Mouse (Mus musculus): ENCODE measurements at regions not wholly inside any gene's neighbourhood (a gene's known extent, or its start where the extent isn't known, plus 50 kb on each side); places are given as distances from the start of the nearest gene placed in this dataset.

GRCm38 (mm10) chr1:166788824-166789399, 107.3 kb upstream of the Fmo9 start:
- Histone ChIP-seq H3K4me1 (ENCODE audit: control insufficient read depth, insufficient read depth, low read length) (no peaks in the 10 kb centered on the region), H3K27ac (ENCODE audit: low read length) (no peak overlapping the region), H3K9me3 (ENCODE audit: control insufficient read depth, low read length) (no peaks in the 10 kb centered on the region), H3K4me3 (ENCODE audit: low read length) (no peak overlapping the region), H3K27me3 (replicated peaks; ENCODE audit: control insufficient read depth, insufficient read depth, low read length) (no peaks in the 10 kb centered on the region), H3K9ac (ENCODE audit: low read depth, low read length) (no peak overlapping the region), H3K36me3 (ENCODE audit: control insufficient read depth, insufficient read depth, low read length) (no peaks in the 10 kb centered on the region), H3K4me2 (ENCODE audit: low read depth, low read length) (no peak overlapping the region)
- ATAC-seq, result no peak
- 62% methylated on average over 1 of the region's 1 CpGs for WGBS

- Histone ChIP-seq H3K4me1 (ENCODE audit: control insufficient read depth, insufficient read depth, low read length) (no peaks in the 10 kb centered on the region), H3K4me2 (ENCODE audit: low read depth, low read length) (no peak overlapping the region), H3K4me3 (ENCODE audit: low read length) (no peak overlapping the region), H3K9ac (ENCODE audit: low read depth, low read length) (no peak overlapping the region), H3K27ac (ENCODE audit: low read length) (no peak overlapping the region), H3K36me3 (ENCODE audit: control insufficient read depth, insufficient read depth, low read length) (no peaks in the 10 kb centered on the region), H3K9me3 (ENCODE audit: control insufficient read depth, low read length) (no peaks in the 10 kb centered on the region), H3K27me3 (replicated peaks; ENCODE audit: control insufficient read depth, insufficient read depth, low read length) (no peaks in the 10 kb centered on the region)
- no peak for ATAC-seq
- 75% methylated on average over 6 of the region's 6 CpGs for WGBS
Observed at GRCm38 (mm10) chr1:166793052-166793716, 111.5 kb upstream of the Fmo9 start.

GRCm38 (mm10) chr1:166793717-166794081, 112.1 kb upstream of the Fmo9 start:
- H3K4me1 ChIP-seq (ENCODE audit: control insufficient read depth, insufficient read depth, low read length), result no peaks in the 10 kb centered on the region
- no peak overlapping the region for H3K4me3 ChIP-seq (ENCODE audit: low read length)
- 69% methylated on average over 1 of the region's 1 CpGs for WGBS
- H3K36me3 ChIP-seq (ENCODE audit: control insufficient read depth, insufficient read depth, low read length), result no peaks in the 10 kb centered on the region
- no peaks in the 10 kb centered on the region for H3K27me3 ChIP-seq (replicated peaks; ENCODE audit: control insufficient read depth, insufficient read depth, low read length)
- ATAC-seq, result no peak
- H3K4me2 ChIP-seq (ENCODE audit: low read depth, low read length), result no peak overlapping the region
- H3K9me3 ChIP-seq (ENCODE audit: control insufficient read depth, low read length), result no peaks in the 10 kb centered on the region
- no peak overlapping the region for H3K9ac ChIP-seq (ENCODE audit: low read depth, low read length)
- H3K27ac ChIP-seq (ENCODE audit: low read length), result no peak overlapping the region

DNA sequence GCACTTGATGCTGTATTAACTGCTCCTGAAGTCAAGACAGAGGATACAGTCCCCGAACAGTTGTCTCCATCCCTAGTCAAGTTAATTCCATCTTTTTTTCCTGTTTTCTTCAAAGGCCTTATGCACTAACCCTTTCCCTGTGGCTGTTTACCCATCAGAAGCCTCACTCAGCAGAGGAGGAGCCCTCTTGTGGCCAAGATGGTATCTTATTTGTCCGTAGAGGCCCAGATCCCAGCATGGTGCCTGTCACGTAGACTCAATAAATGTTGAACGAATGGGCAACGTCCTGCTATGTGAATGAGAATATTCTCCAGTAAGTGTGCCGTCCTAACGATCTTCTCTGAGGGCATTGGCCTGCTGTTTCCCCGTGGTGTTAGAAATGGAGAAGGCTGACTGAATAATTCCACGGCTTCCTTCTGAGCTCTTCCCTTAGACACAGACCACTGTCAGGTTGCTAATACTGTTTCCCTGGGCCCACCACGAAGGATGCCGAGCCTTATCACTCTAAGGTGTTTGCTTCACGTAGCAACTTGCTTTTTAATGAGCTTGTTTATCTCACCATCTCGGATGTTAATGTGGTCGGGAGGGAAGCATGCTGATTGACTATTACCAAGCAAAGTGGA, 113.1 kb upstream of the Fmo9 start:
- no peaks in the 10 kb centered on the region for H3K27me3 ChIP-seq (replicated peaks; ENCODE audit: control insufficient read depth, insufficient read depth, low read length)
- no peak overlapping the region for H3K27ac ChIP-seq (ENCODE audit: low read length)
- no peak for ATAC-seq
- no peaks in the 10 kb centered on the region for H3K4me1 ChIP-seq (ENCODE audit: control insufficient read depth, insufficient read depth, low read length)
- H3K4me2 ChIP-seq (ENCODE audit: low read depth, low read length), result no peak overlapping the region
- H3K4me3 ChIP-seq (ENCODE audit: low read length), result no peak overlapping the region
- H3K9ac ChIP-seq (ENCODE audit: low read depth, low read length), result no peak overlapping the region
- 52% methylated on average over 14 of the region's 14 CpGs for WGBS
- no peaks in the 10 kb centered on the region for H3K36me3 ChIP-seq (ENCODE audit: control insufficient read depth, insufficient read depth, low read length)
- no peaks in the 10 kb centered on the region for H3K9me3 ChIP-seq (ENCODE audit: control insufficient read depth, low read length)

DNA sequence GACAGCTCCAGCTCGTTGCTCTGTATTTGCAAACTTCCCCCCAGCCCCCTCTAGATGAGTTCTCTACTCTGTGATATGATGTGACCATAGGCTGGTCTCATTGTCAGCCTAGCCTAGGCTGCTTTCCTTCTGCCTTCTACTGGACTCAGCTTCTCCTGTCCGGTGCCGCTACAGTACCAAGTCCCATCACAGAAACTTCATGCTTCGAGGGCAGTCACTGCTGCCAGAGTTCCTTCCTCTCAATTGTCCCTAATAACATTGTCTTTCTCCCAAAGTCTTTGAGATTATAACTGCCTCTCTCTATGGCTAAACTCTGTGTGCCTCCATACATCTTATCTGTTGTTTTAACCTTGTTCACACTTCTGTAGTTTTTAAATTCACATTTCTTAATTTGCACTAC, 114.0 kb upstream of the Fmo9 start:
- Histone ChIP-seq H3K4me3 (ENCODE audit: low read length) (no peak overlapping the region), H3K9me3 (ENCODE audit: control insufficient read depth, low read length) (no peaks in the 10 kb centered on the region)
- 76% methylated on average over 4 of the region's 4 CpGs for WGBS

GRCm38 (mm10) chr1:166796362-166796925, 114.8 kb upstream of the Fmo9 start:
- no peaks in the 10 kb centered on the region for H3K4me1 ChIP-seq (ENCODE audit: control insufficient read depth, insufficient read depth, low read length)

More for the DNA sequence above, 114.0 kb upstream of the Fmo9 start:
- Histone ChIP-seq H3K4me2 (ENCODE audit: low read depth, low read length) (no peak overlapping the region), H3K27me3 (replicated peaks; ENCODE audit: control insufficient read depth, insufficient read depth, low read length) (no peaks in the 10 kb centered on the region), H3K4me1 (ENCODE audit: control insufficient read depth, insufficient read depth, low read length) (no peaks in the 10 kb centered on the region), H3K27ac (ENCODE audit: low read length) (no peak overlapping the region), H3K36me3 (ENCODE audit: control insufficient read depth, insufficient read depth, low read length) (no peaks in the 10 kb centered on the region), H3K9ac (ENCODE audit: low read depth, low read length) (no peak overlapping the region)
- no peak for ATAC-seq

DNA sequence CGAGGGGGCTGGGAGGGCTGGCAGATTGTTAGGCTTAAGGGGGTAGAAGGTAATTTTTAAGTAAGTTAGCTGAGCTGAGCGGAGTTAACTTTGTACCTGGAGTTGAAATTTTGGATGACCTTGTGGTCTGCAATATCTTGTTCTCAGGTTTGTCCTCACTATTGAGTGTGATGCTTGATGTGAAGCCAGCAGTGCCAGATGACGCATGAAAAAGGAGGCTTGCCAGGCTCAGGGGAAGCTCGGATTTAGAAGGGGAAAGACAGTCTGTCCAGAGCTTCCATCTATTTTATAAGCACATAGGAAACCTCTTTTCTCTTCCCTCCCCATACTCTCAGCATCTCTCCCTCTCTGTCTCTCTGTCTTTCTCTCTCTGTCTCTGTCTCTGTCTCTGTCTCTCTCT, 115.3 kb upstream of the Fmo9 start:
- Histone ChIP-seq H3K4me1 (ENCODE audit: control insufficient read depth, insufficient read depth, low read length) (no peaks in the 10 kb centered on the region), H3K27me3 (replicated peaks; ENCODE audit: control insufficient read depth, insufficient read depth, low read length) (no peaks in the 10 kb centered on the region), H3K9me3 (ENCODE audit: control insufficient read depth, low read length) (no peaks in the 10 kb centered on the region), H3K4me2 (ENCODE audit: low read depth, low read length) (no peak overlapping the region), H3K36me3 (ENCODE audit: control insufficient read depth, insufficient read depth, low read length) (no peaks in the 10 kb centered on the region), H3K4me3 (ENCODE audit: low read length) (no peak overlapping the region), H3K27ac (ENCODE audit: low read length) (no peak overlapping the region), H3K9ac (ENCODE audit: low read depth, low read length) (no peak overlapping the region)
- ATAC-seq, result no peak
- WGBS, result 66% methylated on average over 4 of the region's 4 CpGs

More at GRCm38 (mm10) chr1:166796362-166796925, 114.8 kb upstream of the Fmo9 start:
- Histone ChIP-seq H3K27me3 (replicated peaks; ENCODE audit: control insufficient read depth, insufficient read depth, low read length) (no peaks in the 10 kb centered on the region), H3K9ac (ENCODE audit: low read depth, low read length) (no peak overlapping the region), H3K4me2 (ENCODE audit: low read depth, low read length) (no peak overlapping the region), H3K27ac (ENCODE audit: low read length) (no peak overlapping the region), H3K36me3 (ENCODE audit: control insufficient read depth, insufficient read depth, low read length) (no peaks in the 10 kb centered on the region), H3K9me3 (ENCODE audit: control insufficient read depth, low read length) (no peaks in the 10 kb centered on the region), H3K4me3 (ENCODE audit: low read length) (no peak overlapping the region)
- 57% methylated on average over 6 of the region's 6 CpGs for WGBS
- ATAC-seq, result no peak

GRCm38 (mm10) chr1:166800953-166801603, 119.4 kb upstream of the Fmo9 start:
- H3K27ac ChIP-seq (ENCODE audit: low read length), result no peak overlapping the region
- no peaks in the 10 kb centered on the region for H3K36me3 ChIP-seq (ENCODE audit: control insufficient read depth, insufficient read depth, low read length)
- H3K9ac ChIP-seq (ENCODE audit: low read depth, low read length), result no peak overlapping the region
- H3K4me3 ChIP-seq (ENCODE audit: low read length), result no peak overlapping the region
- H3K4me1 ChIP-seq (ENCODE audit: control insufficient read depth, insufficient read depth, low read length), result no peaks in the 10 kb centered on the region
- no peak for ATAC-seq
- H3K4me2 ChIP-seq (ENCODE audit: low read depth, low read length), result no peak overlapping the region
- H3K27me3 ChIP-seq (replicated peaks; ENCODE audit: control insufficient read depth, insufficient read depth, low read length), result no peaks in the 10 kb centered on the region
- WGBS, result 79% methylated on average over 11 of the region's 11 CpGs
- no peaks in the 10 kb centered on the region for H3K9me3 ChIP-seq (ENCODE audit: control insufficient read depth, low read length)

DNA sequence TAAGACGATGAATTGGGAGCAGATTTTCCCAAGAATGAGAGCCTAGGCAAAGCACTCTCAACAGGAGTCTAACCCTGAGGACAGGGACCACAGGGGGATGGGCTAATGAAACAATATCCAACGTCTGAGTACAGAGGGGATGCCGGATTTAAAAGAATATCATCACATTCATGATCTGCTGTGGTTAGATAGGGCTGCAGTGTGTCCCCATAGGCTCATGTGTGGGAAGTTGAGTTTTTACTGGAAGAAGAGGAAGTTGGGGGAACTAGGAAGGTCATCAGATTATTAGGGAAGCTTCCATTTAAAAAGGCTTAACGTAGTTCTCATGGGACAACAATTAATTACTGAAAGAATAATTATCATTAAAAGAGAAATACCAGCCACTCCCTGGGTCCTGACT, 120.3 kb upstream of the Fmo9 start:
- H3K4me3 ChIP-seq (ENCODE audit: low read length), result no peak overlapping the region
- no peaks in the 10 kb centered on the region for H3K27me3 ChIP-seq (replicated peaks; ENCODE audit: control insufficient read depth, insufficient read depth, low read length)
- no peaks in the 10 kb centered on the region for H3K9me3 ChIP-seq (ENCODE audit: control insufficient read depth, low read length)
- no peak overlapping the region for H3K4me2 ChIP-seq (ENCODE audit: low read depth, low read length)
- 57% methylated on average over 4 of the region's 4 CpGs for WGBS
- H3K4me1 ChIP-seq (ENCODE audit: control insufficient read depth, insufficient read depth, low read length), result no peaks in the 10 kb centered on the region
- H3K36me3 ChIP-seq (ENCODE audit: control insufficient read depth, insufficient read depth, low read length), result no peaks in the 10 kb centered on the region
- no peak overlapping the region for H3K9ac ChIP-seq (ENCODE audit: low read depth, low read length)
- no peak overlapping the region for H3K27ac ChIP-seq (ENCODE audit: low read length)
- no peak for ATAC-seq
